Mouse (Mus musculus) neural tube, embryonic 14.5 days (tissue): ENCODE results near the gene Fzr1. TPM values are rescaled to one million over a fixed set of nuclear protein-coding genes. Genes with fewer than 3 reads are reported as not detected.

ENCODE experiments used
- ATAC-seq: fragments of 200-750 bp; cut with Nextera tagmentation; 2 replicates; pipeline ENCODE4 v1.8.0; 2017; ENCODE audit warnings: low read depth, mild to moderate bottlenecking, moderate TSS enrichment, moderate library complexity
- H3K27ac ChIP-seq: fragments of 300-500 bp; sonication (generic); 2 replicates; pipeline ENCODE4 v1.5.1; 2014; ENCODE audit warnings: low read depth, mild to moderate bottlenecking, control low read depth, low read length, moderate library complexity, mixed read lengths
- H3K27me3 ChIP-seq: fragments of 300-500 bp; sonication (generic); 2 replicates; pipeline ENCODE4 v1.6.1; 2014; ENCODE audit warnings: low read length; ENCODE audit not compliant: control insufficient read depth, insufficient read depth
- H3K36me3 ChIP-seq: fragments of 300-500 bp; sonication (generic); 2 replicates; pipeline ENCODE4 v1.6.1; 2014; ENCODE audit warnings: low read length, mixed read lengths; ENCODE audit not compliant: control insufficient read depth, insufficient read depth
- H3K4me1 ChIP-seq: fragments of 300-500 bp; sonication (generic); 2 replicates; pipeline ENCODE4 v1.6.1; 2014; ENCODE audit warnings: low read length; ENCODE audit not compliant: control insufficient read depth, insufficient read depth
- H3K4me2 ChIP-seq: fragments of 300-500 bp; sonication (generic); 2 replicates; pipeline ENCODE4 v1.6.1; 2014; ENCODE audit warnings: mild to moderate bottlenecking, low read depth, low read length, control low read depth
- H3K4me3 ChIP-seq: fragments of 300-500 bp; sonication (generic); 2 replicates; pipeline ENCODE4 v1.5.1; 2014; ENCODE audit warnings: low read depth, low read length, control low read depth, mixed read lengths
- H3K9ac ChIP-seq: fragments of 300-500 bp; sonication (generic); replicated peaks from 2 replicates; pipeline ENCODE4 v1.6.1; 2014; ENCODE audit warnings: low read depth, mild to moderate bottlenecking, control low read depth, low read length, mixed read lengths
- H3K9me3 ChIP-seq: fragments of 300-500 bp; sonication (generic); 2 replicates; pipeline ENCODE4 v1.6.1; 2016; ENCODE audit warnings: low read length; ENCODE audit not compliant: control insufficient read depth
- WGBS: fragments of 180-500 bp; shearing (Covaris S2); extraction: QIAGEN DNeasy Blood & Tissue Kit; methylation state at CpG from one replicate; pipeline ENCODE4 v1.1.7; 2014; 5-methylcytosine and 5-hydroxymethylcytosine counted together
- polyA plus RNA-seq: library from polyadenylated mRNA; unstranded; fragments of >200 nt; fragmentation: Nextera tagmentation; extraction: Ambion mirVana; gene quantifications from 2 replicates; pipeline ENCODE4 v1.2.1, GENCODE M21; 2014

The Fzr1 gene
- polyA plus RNA-seq, 1 experiment from 2014 or later = 125 TPM

DNA sequence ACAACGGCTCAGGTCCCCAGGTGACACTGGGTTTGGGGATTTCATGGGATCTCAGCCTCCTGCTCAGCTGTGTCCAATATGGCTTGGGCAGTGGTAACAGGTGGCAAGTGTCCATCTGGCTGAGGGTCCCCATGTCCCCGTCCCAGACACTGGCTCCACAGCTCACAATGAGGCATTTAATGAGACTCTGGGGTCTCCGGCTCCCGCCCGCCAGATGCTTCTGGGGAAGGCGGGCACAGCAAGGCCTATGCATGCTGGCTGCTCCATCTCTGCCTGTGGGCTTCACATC, 11.2 kb downstream of the Fzr1 start:
- H3K36me3 ChIP-seq = peaks cover 39% of the 10 kb centered on the region
- 50% methylated on average over 6 of the region's 6 CpGs for WGBS
- H3K9me3 ChIP-seq = no peaks in the 10 kb centered on the region
- H3K27ac ChIP-seq = no peak overlapping the region
- 0 out of 2 replicates have a peak, but pooled peaks cover 3% of the 10 kb centered on the region for H3K27me3 ChIP-seq
- no peak overlapping the region for H3K4me2 ChIP-seq
- H3K4me1 ChIP-seq = peaks cover 10% of the 10 kb centered on the region; the same call in 1 of the 2 replicates
- ATAC-seq = no peak
- no peak overlapping the region for H3K9ac ChIP-seq
- H3K4me3 ChIP-seq = no peak overlapping the region

DNA sequence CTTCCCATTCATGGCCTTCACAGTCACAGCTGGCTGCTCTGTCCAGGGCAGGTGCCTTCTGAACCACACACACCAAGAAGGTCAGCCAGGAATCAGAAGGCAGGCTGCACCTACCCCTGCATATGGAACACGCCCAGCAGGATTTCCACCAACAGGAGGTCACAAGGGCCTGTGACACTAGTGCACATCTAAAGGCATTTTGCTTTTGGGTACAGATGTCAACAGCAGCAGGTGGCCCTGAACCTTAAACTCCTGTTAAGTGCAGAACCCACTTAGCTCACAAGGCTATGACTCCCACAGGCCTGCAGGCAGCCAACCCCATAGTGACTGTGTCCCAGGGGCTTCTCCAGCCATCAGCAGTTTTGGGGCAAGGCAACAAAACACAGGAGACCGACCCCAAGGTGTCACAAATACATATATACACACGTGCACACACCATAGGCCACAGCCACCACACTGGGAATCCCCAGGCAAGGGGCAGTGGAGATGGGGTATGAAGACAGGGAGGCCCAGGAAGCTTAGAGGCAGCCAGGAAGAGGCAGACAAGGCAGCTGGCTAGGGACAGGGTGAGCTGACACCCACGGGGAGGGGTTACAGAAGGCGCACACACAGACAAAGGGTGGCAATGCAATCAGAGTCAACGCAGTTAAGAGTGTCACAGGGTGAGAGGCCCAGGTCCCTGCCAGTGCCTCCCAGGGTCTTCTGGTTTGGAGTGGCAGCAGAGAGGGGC, 11.7 kb downstream of the Fzr1 start:
- Histone ChIP-seq H3K4me2 (no peak overlapping the region), H3K27me3 (0 out of 2 replicates have a peak, but pooled peaks cover 3% of the 10 kb centered on the region), H3K4me3 (no peak overlapping the region), H3K36me3 (peaks cover 39% of the 10 kb centered on the region), H3K27ac (no peak overlapping the region), H3K4me1 (peaks cover 10% of the 10 kb centered on the region; the same call in 1 of the 2 replicates), H3K9me3 (no peaks in the 10 kb centered on the region), H3K9ac (no peak overlapping the region)
- ATAC-seq = no peak
- 81% methylated on average over 6 of the region's 6 CpGs for WGBS

- no peak within 1 kb of the TSS for H3K27ac ChIP-seq
- H3K4me2 ChIP-seq = peak within 1 kb of the TSS; percentile 30; the same call in 1 of the 2 replicates
- H3K27me3 ChIP-seq = 0 out of 2 replicates have a peak, but pooled peaks cover 3% of the 10 kb centered on the region
- 14% methylated on average over 12 of the region's 12 CpGs for WGBS
- H3K9ac ChIP-seq = no peak within 1 kb of the TSS
- ATAC-seq = 0 out of 2 replicates have a peak, but pooled peaks have one; percentile 7
- no peak within 1 kb of the TSS for H3K4me3 ChIP-seq
- H3K9me3 ChIP-seq = no peaks in the 10 kb centered on the region
- H3K36me3 ChIP-seq = peaks cover 39% of the 10 kb centered on the region
- H3K4me1 ChIP-seq = peaks cover 10% of the 10 kb centered on the region; the same call in 1 of the 2 replicates
Measured at GRCm38 (mm10) chr10:81365672-81366476, 12.4 kb downstream of the Fzr1 start, which contains the start of gene 4930404N11Rik. Gene 4930404N11Rik (minus strand): TSS chr10:81365816.

DNA sequence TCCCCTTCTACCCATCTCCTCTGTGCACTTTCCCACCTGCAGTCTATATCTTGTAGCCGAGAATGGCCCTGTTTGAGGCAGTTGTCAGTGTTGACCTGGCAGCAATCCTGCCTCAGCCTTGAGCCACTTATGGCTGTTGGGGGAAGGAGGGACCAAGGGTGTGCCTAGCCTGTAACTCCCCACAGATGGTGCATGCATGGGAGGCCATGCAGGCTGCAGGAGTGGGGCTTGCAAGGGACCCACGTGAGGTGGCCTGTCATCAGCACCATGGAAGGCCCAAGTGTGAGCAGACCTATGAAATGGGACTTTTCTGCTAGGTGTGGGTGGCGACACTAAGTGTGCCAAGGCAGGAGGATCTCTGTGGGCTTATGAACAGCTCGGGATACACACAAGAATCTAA, 13.2 kb downstream of the Fzr1 start:
- ATAC-seq = no peak; the same call in 1 of the 2 replicates
- Histone ChIP-seq H3K27me3 (0 out of 2 replicates have a peak, but pooled peaks cover 3% of the 10 kb centered on the region), H3K4me3 (no peak overlapping the region), H3K9me3 (no peaks in the 10 kb centered on the region), H3K27ac (no peak overlapping the region), H3K9ac (no peak overlapping the region), H3K4me2 (no peak overlapping the region), H3K36me3 (peaks cover 33% of the 10 kb centered on the region), H3K4me1 (peaks cover 12% of the 10 kb centered on the region; the same call in 1 of the 2 replicates)
- 44% methylated on average over 4 of the region's 4 CpGs for WGBS

DNA sequence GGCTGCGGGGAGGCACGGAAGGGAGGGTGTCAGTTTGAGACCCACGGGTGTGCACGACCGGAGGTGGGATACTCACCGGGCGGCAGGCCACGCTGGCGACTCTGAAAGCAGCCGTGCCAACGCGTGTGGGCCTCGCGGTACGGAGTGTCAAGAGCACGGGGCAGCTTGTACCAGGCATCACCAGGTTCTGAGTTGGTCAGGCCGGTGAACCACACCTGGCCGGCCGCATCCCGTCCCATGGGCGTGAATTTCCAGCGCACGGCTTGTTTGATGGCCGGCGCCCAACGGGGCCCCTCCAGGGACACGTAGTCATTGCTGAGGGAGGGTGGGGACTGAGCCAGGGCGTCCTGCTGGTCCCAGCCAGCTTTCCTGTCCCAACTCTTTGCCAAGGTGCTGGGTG, 13.7 kb downstream of the Fzr1 start:
- Histone ChIP-seq H3K4me1 (peaks cover 12% of the 10 kb centered on the region; the same call in 1 of the 2 replicates), H3K27ac (no peak overlapping the region), H3K4me2 (peak overlapping the region; percentile 30; the same call in 1 of the 2 replicates), H3K9ac (no peak overlapping the region), H3K36me3 (peaks cover 29% of the 10 kb centered on the region), H3K27me3 (0 out of 2 replicates have a peak, but pooled peaks cover 3% of the 10 kb centered on the region), H3K4me3 (no peak overlapping the region), H3K9me3 (no peaks in the 10 kb centered on the region)
- ATAC-seq = no peak
- WGBS = 11% methylated on average over 28 of the region's 28 CpGs

GRCm38 (mm10) chr10:81363436-81364346, 14.6 kb downstream of the Fzr1 start:
- no peak for ATAC-seq
- 13% methylated on average over 54 of the region's 54 CpGs for WGBS
- H3K9ac ChIP-seq = peak overlapping the region; percentile 39
- no peak overlapping the region for H3K27ac ChIP-seq
- H3K4me1 ChIP-seq = peaks cover 12% of the 10 kb centered on the region; the same call in 1 of the 2 replicates
- peak overlapping the region; percentile 12; the same call in 1 of the 2 replicates for H3K4me3 ChIP-seq
- peak overlapping the region; percentile 30; the same call in 1 of the 2 replicates for H3K4me2 ChIP-seq
- no peaks in the 10 kb centered on the region for H3K9me3 ChIP-seq
- 0 out of 2 replicates have a peak, but pooled peaks cover 3% of the 10 kb centered on the region for H3K27me3 ChIP-seq
- peaks cover 20% of the 10 kb centered on the region for H3K36me3 ChIP-seq

DNA sequence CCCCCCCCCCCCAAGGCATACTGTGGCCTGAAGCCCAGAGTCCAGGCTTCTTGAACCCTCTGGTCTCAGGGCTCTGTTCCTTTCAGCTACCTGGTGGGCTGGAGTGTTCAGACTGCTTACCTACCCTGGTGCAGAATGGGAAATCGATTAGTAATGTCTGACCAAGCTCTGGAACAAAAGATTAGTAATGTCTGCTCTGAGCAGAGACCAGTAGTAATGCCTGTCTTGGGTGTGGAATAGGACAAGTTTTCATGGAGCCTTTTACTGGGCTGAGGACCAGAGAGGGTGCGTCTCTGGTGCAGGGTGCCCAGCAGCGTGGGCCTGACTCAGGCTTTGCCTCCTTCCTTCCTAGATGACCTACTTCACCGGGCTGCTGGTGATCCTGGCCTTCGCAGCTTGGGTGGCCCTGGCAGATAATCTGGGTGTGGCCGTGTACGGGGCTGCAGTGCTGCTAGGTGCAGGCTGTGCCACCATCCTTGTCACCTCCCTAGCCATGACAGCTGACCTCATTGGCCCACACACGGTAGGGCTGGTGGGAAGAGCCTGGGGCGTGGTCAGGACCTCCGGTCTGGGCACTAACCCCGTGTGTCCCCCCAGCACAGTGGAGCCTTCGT, 15.9 kb downstream of the Fzr1 start:
- Histone ChIP-seq H3K27me3 (0 out of 2 replicates have a peak, but pooled peaks cover 3% of the 10 kb centered on the region), H3K4me3 (no peak overlapping the region), H3K27ac (no peak overlapping the region), H3K4me1 (peaks cover 16% of the 10 kb centered on the region; the same call in 1 of the 2 replicates), H3K4me2 (no peak overlapping the region), H3K36me3 (peaks cover 8% of the 10 kb centered on the region; the same call in 1 of the 2 replicates), H3K9me3 (no peaks in the 10 kb centered on the region), H3K9ac (no peak overlapping the region)
- 80% methylated on average over 12 of the region's 12 CpGs for WGBS
- no peak for ATAC-seq

DNA sequence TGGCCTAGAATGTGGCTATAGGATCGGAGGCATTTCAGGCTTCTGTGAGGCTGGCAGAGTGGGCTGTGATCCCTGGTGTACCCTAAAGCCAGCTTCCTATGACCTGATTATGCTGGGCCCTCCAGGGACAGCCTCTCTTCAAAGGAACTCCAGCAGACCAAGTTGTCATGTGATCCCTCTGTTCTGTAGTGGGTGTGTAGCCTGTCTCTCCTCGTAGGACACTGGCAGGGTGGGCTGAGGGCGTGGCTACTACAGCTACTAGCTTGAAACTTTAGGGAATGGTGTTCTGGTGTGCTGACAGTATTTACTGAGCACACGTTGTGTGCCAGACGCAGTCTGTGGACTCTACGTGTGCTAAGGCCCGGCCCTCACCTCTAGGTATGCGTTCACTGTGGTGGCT, 17.6 kb downstream of the Fzr1 start:
- no peak overlapping the region for H3K4me3 ChIP-seq
- no peak for ATAC-seq
- no peak overlapping the region for H3K4me2 ChIP-seq
- no peak overlapping the region for H3K27ac ChIP-seq
- H3K9ac ChIP-seq = no peak overlapping the region
- H3K36me3 ChIP-seq = no peaks in the 10 kb centered on the region
- WGBS = 70% methylated on average over 8 of the region's 8 CpGs
- H3K9me3 ChIP-seq = no peaks in the 10 kb centered on the region
- H3K27me3 ChIP-seq = 0 out of 2 replicates have a peak, but pooled peaks cover 3% of the 10 kb centered on the region
- peaks cover 16% of the 10 kb centered on the region; the same call in 1 of the 2 replicates for H3K4me1 ChIP-seq
